Mouse (Mus musculus) lung, adult 2 months (tissue): ENCODE data around the gene Hist2h2be.

ENCODE experiments used
- CTCF ChIP-seq: fragments of 200-500 bp; IDR thresholded peaks from 2 replicates; pipeline ENCODE4 v1.5.1; 2011; ENCODE audit warnings: mild to moderate bottlenecking, low read length, control low read depth; ENCODE audit not compliant: insufficient read depth
- POLR2A ChIP-seq: fragments of 200-500 bp; IDR thresholded peaks from 2 replicates; pipeline ENCODE4 v1.6.1; 2011; ENCODE audit warnings: low read depth, mild to moderate bottlenecking, control low read depth, low read length, borderline replicate concordance; ENCODE audit errors: extremely low read depth

DNA sequence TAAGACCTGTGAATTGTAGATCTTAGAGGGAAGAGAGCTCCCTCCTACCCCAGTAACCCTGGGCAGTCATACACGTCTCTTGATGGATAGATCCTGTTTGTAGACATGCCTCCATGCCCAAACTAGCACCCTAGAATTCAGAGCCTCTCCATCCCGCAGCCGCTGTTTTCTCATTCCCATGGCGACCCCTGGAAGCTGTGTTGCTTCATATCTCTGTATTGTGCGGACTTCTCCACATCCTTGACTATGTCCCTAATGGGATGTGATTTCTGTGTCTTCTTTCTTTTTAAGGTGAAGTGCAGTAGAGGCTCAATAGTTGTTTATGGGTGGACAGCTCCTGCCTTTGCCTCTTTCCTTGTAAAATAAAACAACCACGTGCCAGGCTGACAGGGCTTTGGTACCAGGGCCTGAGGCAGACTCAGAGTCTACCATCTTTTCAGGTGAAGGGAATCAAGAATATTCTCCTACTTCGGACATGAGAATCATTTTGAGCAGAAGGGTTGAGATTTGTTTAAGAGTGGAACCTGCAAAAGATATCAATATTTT, 43.6 kb downstream of the Hist2h2be start:
- TF ChIP-seq CTCF (no peak), POLR2A (no peak)
